8 mouse cellular contexts compared by ENCODE assay signal in the genomic region with DNA sequence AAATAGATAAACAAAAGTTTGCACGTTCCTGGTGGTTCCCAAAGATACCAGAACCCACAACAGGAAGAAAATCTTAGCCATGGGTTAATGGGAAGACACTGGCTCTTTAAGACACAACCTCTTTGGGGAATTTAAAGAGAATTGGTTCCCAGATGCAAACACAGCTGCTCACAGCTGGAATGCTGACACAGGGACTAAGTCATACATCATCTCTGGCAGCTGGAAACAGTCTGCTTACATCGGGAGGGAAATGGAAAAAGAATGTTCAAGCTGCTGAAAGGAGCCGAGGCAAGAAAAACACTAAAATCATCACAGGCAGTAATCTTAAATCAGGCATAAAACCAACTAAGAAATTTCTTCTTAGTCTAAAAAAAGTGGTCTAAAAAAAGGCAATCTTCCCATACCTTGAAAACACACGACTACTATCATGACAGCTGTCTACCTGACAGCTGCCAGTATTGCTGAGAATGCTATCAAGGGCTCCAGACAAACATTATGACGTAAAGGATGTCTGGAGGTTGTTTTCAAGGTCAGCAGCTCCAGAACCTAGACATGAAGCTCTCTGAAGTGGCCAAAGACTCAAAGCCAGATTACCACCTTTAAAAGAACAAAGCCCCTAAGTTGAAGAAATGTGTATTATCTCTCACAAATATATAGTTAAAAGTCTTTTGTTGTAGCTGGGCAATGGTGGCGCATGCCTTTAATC. TPM values are rescaled to one million over a fixed set of nuclear protein-coding genes. Genes with fewer than 3 reads are reported as not detected.
DNase-seq lines count a peak whose midpoint lies in the region; ATAC-seq and TF ChIP-seq lines count a peak whose summit lies in the region.

No protein-coding gene starts in this region.

- peak; percentile 41 for DNase-seq in brain, adult 2 months (ENCODE audit: low read depth, low spot score)
- DNase-seq in cerebellum, adult 9-11 months: no peak
- no peak for DNase-seq in cerebellum, postnatal 14 days
- no peak for DNase-seq in frontal cortex, postnatal 10 days (ENCODE audit: low spot score in 2 of 2)

- no peaks in the 10 kb centered on the region for H3K9me3 ChIP-seq in hindbrain, embryonic 15.5 days
- no peaks in the 10 kb centered on the region for H3K9me3 ChIP-seq in lung, embryonic 16.5 days (ENCODE audit: control insufficient read depth, low read length)

- TF ChIP-seq CTCF in embryonic fibroblast, embryonic 13.5 days (IDR thresholded peaks at IDR 0.05; ENCODE audit: borderline replicate concordance, insufficient read depth, low read length): no peak

- 49% methylated on average over 6 of the region's 6 CpGs for WGBS in hindbrain, embryonic 15.5 days
- 34% methylated on average over 6 of the region's 6 CpGs for WGBS in lung, embryonic 16.5 days

- H3K4me3 ChIP-seq in embryonic fibroblast, embryonic 13.5 days (ENCODE audit: insufficient read depth, low read length): no peak overlapping the region
- H3K4me3 ChIP-seq in hindbrain, embryonic 15.5 days: no peak overlapping the region
- H3K4me3 ChIP-seq in lung, embryonic 16.5 days (ENCODE audit: low read length): no peak overlapping the region

- H3K36me3 ChIP-seq in hindbrain, embryonic 15.5 days: peaks cover 56% of the 10 kb centered on the region
- H3K36me3 ChIP-seq in lung, embryonic 16.5 days (ENCODE audit: control insufficient read depth, insufficient read depth, low read length): peaks cover 33% of the 10 kb centered on the region

- no peak overlapping the region for H3K4me2 ChIP-seq in hindbrain, embryonic 15.5 days
- H3K4me2 ChIP-seq in lung, embryonic 16.5 days (ENCODE audit: low read depth, low read length): no peak overlapping the region

- H3K9ac ChIP-seq in hindbrain, embryonic 15.5 days: no peak overlapping the region
- H3K9ac ChIP-seq in lung, embryonic 16.5 days (ENCODE audit: low read length): no peak overlapping the region

- ATAC-seq in hindbrain, embryonic 15.5 days (ENCODE audit: low FRiP score, low read depth): no peak
- peak; percentile 91 for ATAC-seq in lung, embryonic 16.5 days (ENCODE audit: low read depth)
- no peak for ATAC-seq in monocyte, adult 5-6 weeks (replicated peaks; ENCODE audit: insufficient number of reproducible peaks, low FRiP score, low TSS enrichment, poor library complexity, severe bottlenecking)

- no peak for TF ChIP-seq POLR2A in embryonic fibroblast, embryonic 13.5 days (IDR thresholded peaks at IDR 0.05; ENCODE audit: low read depth, low read length)

- peak overlapping the region; percentile 71 for H3K27ac ChIP-seq in embryonic fibroblast, embryonic 13.5 days (ENCODE audit: insufficient read depth, low read length)
- H3K27ac ChIP-seq in hindbrain, embryonic 15.5 days (replicated peaks): peak overlapping the region; percentile 77
- peak overlapping the region; percentile 51 for H3K27ac ChIP-seq in lung, embryonic 16.5 days (ENCODE audit: low read length)

- H3K27me3 ChIP-seq in hindbrain, embryonic 15.5 days: no peaks in the 10 kb centered on the region
- H3K27me3 ChIP-seq in lung, embryonic 16.5 days (ENCODE audit: control insufficient read depth, insufficient read depth, low read depth, low read length): no peaks in the 10 kb centered on the region

- H3K4me1 ChIP-seq in embryonic fibroblast, embryonic 13.5 days (ENCODE audit: control insufficient read depth, insufficient read depth, low read length): peaks cover 2% of the 10 kb centered on the region; the same call in 1 of the 2 replicates
- H3K4me1 ChIP-seq in hindbrain, embryonic 15.5 days (replicated peaks): peaks cover 11% of the 10 kb centered on the region
- H3K4me1 ChIP-seq in lung, embryonic 16.5 days (replicated peaks; ENCODE audit: control insufficient read depth, insufficient read depth, low read length): no peaks in the 10 kb centered on the region

RNA-seq across cellular contexts. Expression of a gene that starts 35.3 kb away (rescaled TPM):
- 10.4 and 11.0 TPM in 2 replicates for polyA plus RNA-seq in embryonic fibroblast, embryonic 13.5 days (2011; ENCODE audit: insufficient read length, low read depth, missing spikeins)
- 26.9 and 31.1 TPM in 2 replicates for polyA plus RNA-seq in hindbrain, embryonic 15.5 days (2015; fragmentation: Nextera tagmentation; extraction: Ambion mirVana)
- polyA plus RNA-seq in lung, embryonic 16.5 days (2015; fragmentation: Nextera tagmentation; extraction: Ambion mirVana): 17.4 and 20.7 TPM in 2 replicates
- 3.2 to 7.1 TPM (median 5.3 TPM) in 3 replicates for total RNA-seq in monocyte, adult 5-6 weeks (2017)

RNA-seq across cellular contexts. Expression of a gene that starts 37.4 kb away (rescaled TPM):
- 132 and 172 TPM in 2 replicates for polyA plus RNA-seq in embryonic fibroblast, embryonic 13.5 days (2011; ENCODE audit: insufficient read length, low read depth, missing spikeins)
- polyA plus RNA-seq in hindbrain, embryonic 15.5 days (2015; fragmentation: Nextera tagmentation; extraction: Ambion mirVana): 127 and 137 TPM in 2 replicates
- 99.2 and 102 TPM in 2 replicates for polyA plus RNA-seq in lung, embryonic 16.5 days (2015; fragmentation: Nextera tagmentation; extraction: Ambion mirVana)
- 13.2 to 43.8 TPM (median 33.9 TPM) in 3 replicates for total RNA-seq in monocyte, adult 5-6 weeks (2017)

RNA-seq across cellular contexts. Expression of a gene that starts 38.0 kb away (rescaled TPM):
- 509 and 719 TPM in 2 replicates for polyA plus RNA-seq in embryonic fibroblast, embryonic 13.5 days (2011; ENCODE audit: insufficient read length, low read depth, missing spikeins)
- 629 and 665 TPM in 2 replicates for polyA plus RNA-seq in hindbrain, embryonic 15.5 days (2015; fragmentation: Nextera tagmentation; extraction: Ambion mirVana)
- 728 and 785 TPM in 2 replicates for polyA plus RNA-seq in lung, embryonic 16.5 days (2015; fragmentation: Nextera tagmentation; extraction: Ambion mirVana)
- total RNA-seq in monocyte, adult 5-6 weeks (2017): 482 to 520 TPM (median 483 TPM) in 3 replicates

RNA-seq across cellular contexts. Expression of a gene that starts 56.0 kb away (rescaled TPM):
- polyA plus RNA-seq in embryonic fibroblast, embryonic 13.5 days (2011; ENCODE audit: insufficient read length, low read depth, missing spikeins): not detected in 2 replicates
- polyA plus RNA-seq in hindbrain, embryonic 15.5 days (2015; fragmentation: Nextera tagmentation; extraction: Ambion mirVana): 0.58 and 0.89 TPM in 2 replicates
- 4.3 and 6.9 TPM in 2 replicates for polyA plus RNA-seq in lung, embryonic 16.5 days (2015; fragmentation: Nextera tagmentation; extraction: Ambion mirVana)
- total RNA-seq in monocyte, adult 5-6 weeks (2017): 85.2 to 136 TPM (median 112 TPM) in 3 replicates
